Mouse (Mus musculus): ENCODE measurements around the gene Gm20388. TPM values are rescaled to one million over a fixed set of nuclear protein-coding genes. Genes with fewer than 3 reads are reported as not detected.

Gm20388 gene
- polyA plus RNA-seq, 1 experiment from 2014 or later = 1.4 TPM

DNA sequence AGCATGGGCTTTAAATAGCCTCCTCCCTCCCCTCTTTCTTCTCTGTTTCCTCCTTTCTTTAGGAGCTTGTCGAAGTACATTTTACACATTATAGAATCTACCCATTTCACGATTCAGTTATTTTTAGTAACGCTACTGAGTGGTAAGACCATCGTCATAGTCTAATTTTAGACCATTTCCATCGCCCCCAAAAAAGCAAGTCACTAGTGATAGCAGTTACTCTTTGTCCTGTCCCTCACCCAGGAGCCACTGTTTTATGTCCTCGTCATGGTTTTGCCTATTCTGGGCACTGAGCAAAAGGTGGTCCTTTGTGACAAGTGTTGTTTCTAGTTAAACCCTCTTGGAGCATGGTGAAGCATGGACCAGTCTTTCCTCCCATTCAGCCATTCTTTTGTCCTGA lies 209.3 kb downstream of the Gm20388 start:
- no peaks in the 10 kb centered on the region for H3K36me3 ChIP-seq (ENCODE audit: control insufficient read depth, insufficient read depth)
- H3K4me2 ChIP-seq (ENCODE audit: low read depth, low read length) = no peak overlapping the region
- no peaks in the 10 kb centered on the region for H3K4me1 ChIP-seq (ENCODE audit: control insufficient read depth, low read depth, low read length)
- no peak overlapping the region for H3K27ac ChIP-seq (ENCODE audit: low read length)
- H3K9me3 ChIP-seq (replicated peaks; ENCODE audit: control insufficient read depth, low read length) = no peaks in the 10 kb centered on the region
- ATAC-seq (ENCODE audit: low read depth) = no peak
- WGBS (ENCODE audit: insufficient replicate concordance) = 32% methylated on average over 6 of the region's 6 CpGs
- H3K27me3 ChIP-seq (ENCODE audit: control insufficient read depth, insufficient read depth, low read depth, low read length) = peaks cover 26% of the 10 kb centered on the region
- H3K9ac ChIP-seq (ENCODE audit: low read depth, low read length) = no peak overlapping the region
- no peak overlapping the region for H3K4me3 ChIP-seq (ENCODE audit: low read depth, low read length)

DNA sequence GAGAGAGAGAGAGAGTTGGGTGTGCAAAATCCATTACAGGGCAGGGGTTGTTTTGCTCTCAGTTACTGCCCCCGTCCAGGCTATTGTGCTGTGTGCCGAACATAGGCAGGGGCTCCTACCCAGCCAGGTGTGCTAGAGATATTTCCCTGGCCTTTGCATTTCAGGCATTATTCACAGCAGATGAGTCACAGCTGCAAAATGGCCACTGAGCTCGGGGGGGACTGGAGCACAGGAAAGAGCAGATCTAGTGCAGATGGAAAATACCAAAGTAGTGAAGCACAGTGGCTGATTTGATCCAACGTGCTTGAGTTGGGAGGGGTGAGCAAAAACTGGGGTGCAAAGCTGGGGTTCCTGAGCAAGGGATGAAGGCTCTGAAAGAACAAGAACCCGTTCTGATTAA lies 210.3 kb downstream of the Gm20388 start:
- H3K4me1 ChIP-seq (ENCODE audit: control insufficient read depth, low read depth, low read length) = no peaks in the 10 kb centered on the region
- WGBS (ENCODE audit: insufficient replicate concordance) = 51% methylated on average over 5 of the region's 5 CpGs
- H3K9ac ChIP-seq (ENCODE audit: low read depth, low read length) = no peak overlapping the region
- H3K4me3 ChIP-seq (ENCODE audit: low read depth, low read length) = no peak overlapping the region
- H3K27me3 ChIP-seq (ENCODE audit: control insufficient read depth, insufficient read depth, low read depth, low read length) = peaks cover 16% of the 10 kb centered on the region
- H3K36me3 ChIP-seq (ENCODE audit: control insufficient read depth, insufficient read depth) = no peaks in the 10 kb centered on the region
- H3K9me3 ChIP-seq (replicated peaks; ENCODE audit: control insufficient read depth, low read length) = no peaks in the 10 kb centered on the region
- no peak overlapping the region for H3K27ac ChIP-seq (ENCODE audit: low read length)
- H3K4me2 ChIP-seq (ENCODE audit: low read depth, low read length) = no peak overlapping the region
- ATAC-seq (ENCODE audit: low read depth) = no peak

GRCm38 (mm10) chr8:120124261-120124660 lies 213.6 kb downstream of the Gm20388 start:
- no peak for ATAC-seq (ENCODE audit: low read depth)
- Histone ChIP-seq H3K9ac (ENCODE audit: low read depth, low read length) (no peak overlapping the region), H3K36me3 (ENCODE audit: control insufficient read depth, insufficient read depth) (no peaks in the 10 kb centered on the region), H3K4me3 (ENCODE audit: low read depth, low read length) (no peak overlapping the region), H3K27me3 (ENCODE audit: control insufficient read depth, insufficient read depth, low read depth, low read length) (peaks cover 3% of the 10 kb centered on the region), H3K27ac (ENCODE audit: low read length) (no peak overlapping the region), H3K4me2 (ENCODE audit: low read depth, low read length) (no peak overlapping the region), H3K9me3 (replicated peaks; ENCODE audit: control insufficient read depth, low read length) (no peaks in the 10 kb centered on the region), H3K4me1 (ENCODE audit: control insufficient read depth, low read depth, low read length) (no peaks in the 10 kb centered on the region)
- 9% methylated on average over 6 of the region's 6 CpGs for WGBS (ENCODE audit: insufficient replicate concordance)

GRCm38 (mm10) chr8:120124836-120125389 lies 214.3 kb downstream of the Gm20388 start:
- peaks cover 3% of the 10 kb centered on the region for H3K27me3 ChIP-seq (ENCODE audit: control insufficient read depth, insufficient read depth, low read depth, low read length)
- 63% methylated on average over 7 of the region's 7 CpGs for WGBS (ENCODE audit: insufficient replicate concordance)
- H3K4me2 ChIP-seq (ENCODE audit: low read depth, low read length) = no peak overlapping the region
- H3K4me3 ChIP-seq (ENCODE audit: low read depth, low read length) = no peak overlapping the region
- H3K4me1 ChIP-seq (ENCODE audit: control insufficient read depth, low read depth, low read length) = no peaks in the 10 kb centered on the region
- H3K36me3 ChIP-seq (ENCODE audit: control insufficient read depth, insufficient read depth) = no peaks in the 10 kb centered on the region
- H3K9me3 ChIP-seq (replicated peaks; ENCODE audit: control insufficient read depth, low read length) = no peaks in the 10 kb centered on the region
- no peak overlapping the region for H3K9ac ChIP-seq (ENCODE audit: low read depth, low read length)
- H3K27ac ChIP-seq (ENCODE audit: low read length) = no peak overlapping the region
- ATAC-seq (ENCODE audit: low read depth) = no peak

DNA sequence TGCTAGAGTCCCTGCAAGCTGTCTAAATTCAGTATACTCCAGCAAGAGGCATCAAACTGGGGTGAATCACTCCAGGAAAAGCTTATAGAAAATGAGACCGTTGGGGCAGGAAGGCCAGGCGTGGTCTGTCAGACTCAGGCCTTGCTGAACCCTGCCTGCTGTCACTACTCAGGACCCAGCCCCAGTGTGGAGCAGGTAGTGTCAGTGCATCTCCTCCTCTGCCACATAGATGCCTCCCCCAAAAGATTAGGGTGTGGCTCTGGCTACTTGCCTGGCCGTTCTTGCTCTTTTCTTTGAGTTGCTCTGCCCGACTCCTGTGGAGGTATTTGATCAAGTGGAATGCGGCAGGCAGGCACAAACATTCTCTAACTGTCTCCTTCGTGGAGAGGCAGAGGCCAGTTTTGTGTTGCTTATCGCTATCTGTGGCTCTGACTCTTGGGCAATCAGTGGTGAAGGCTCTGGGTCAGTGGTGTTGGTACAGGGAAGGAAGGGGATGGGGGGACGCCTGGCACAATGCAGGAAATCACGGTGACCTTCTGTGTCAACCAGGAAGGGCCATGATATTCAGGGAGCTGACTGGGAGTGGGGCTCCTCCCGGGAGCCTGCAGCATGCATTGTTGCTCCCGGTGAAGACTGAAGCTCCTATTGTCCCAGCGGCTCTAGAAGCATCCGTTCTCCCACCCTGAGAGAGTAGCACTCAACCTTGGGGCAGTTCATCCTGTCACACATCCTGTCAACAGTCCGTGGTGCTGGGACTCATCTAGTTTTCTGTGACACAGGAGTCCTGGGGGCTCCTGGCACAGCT lies 215.9 kb downstream of the Gm20388 start:
- no peaks in the 10 kb centered on the region for H3K36me3 ChIP-seq (ENCODE audit: control insufficient read depth, insufficient read depth)
- H3K27me3 ChIP-seq (ENCODE audit: control insufficient read depth, insufficient read depth, low read depth, low read length) = peaks cover 3% of the 10 kb centered on the region
- ATAC-seq (ENCODE audit: low read depth) = peak; percentile 45; the same call in 1 of the 2 replicates
- no peak overlapping the region for H3K4me3 ChIP-seq (ENCODE audit: low read depth, low read length)
- 15% methylated on average over 14 of the region's 14 CpGs for WGBS (ENCODE audit: insufficient replicate concordance)
- H3K4me2 ChIP-seq (ENCODE audit: low read depth, low read length) = no peak overlapping the region
- H3K4me1 ChIP-seq (ENCODE audit: control insufficient read depth, low read depth, low read length) = no peaks in the 10 kb centered on the region
- H3K9me3 ChIP-seq (replicated peaks; ENCODE audit: control insufficient read depth, low read length) = no peaks in the 10 kb centered on the region
- peak overlapping the region; percentile 10; the same call in 1 of the 2 replicates for H3K27ac ChIP-seq (ENCODE audit: low read length)
- H3K9ac ChIP-seq (ENCODE audit: low read depth, low read length) = no peak overlapping the region

DNA sequence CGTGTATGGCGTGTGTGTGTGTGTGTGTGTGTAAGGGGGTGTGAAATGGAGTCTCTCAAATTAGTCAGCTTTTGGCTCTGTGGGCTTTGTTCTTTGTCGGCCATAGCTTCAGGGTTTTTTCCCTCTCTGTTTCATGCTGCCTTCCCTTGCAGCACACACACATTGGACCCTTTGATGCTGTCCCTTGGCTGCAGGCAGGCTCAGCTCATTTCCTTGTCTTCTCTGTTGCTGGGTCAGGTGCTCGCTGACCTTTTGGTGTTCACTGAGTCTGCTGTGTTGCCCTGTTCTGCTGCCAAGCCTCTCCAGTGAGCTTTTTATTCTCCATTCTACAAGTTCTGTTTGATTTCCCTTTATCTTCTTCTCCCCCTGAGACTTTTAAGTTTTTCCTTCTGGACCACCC lies 218.9 kb downstream of the Gm20388 start:
- 66% methylated on average over 4 of the region's 4 CpGs for WGBS (ENCODE audit: insufficient replicate concordance)
- no peaks in the 10 kb centered on the region for H3K9me3 ChIP-seq (replicated peaks; ENCODE audit: control insufficient read depth, low read length)

DNA sequence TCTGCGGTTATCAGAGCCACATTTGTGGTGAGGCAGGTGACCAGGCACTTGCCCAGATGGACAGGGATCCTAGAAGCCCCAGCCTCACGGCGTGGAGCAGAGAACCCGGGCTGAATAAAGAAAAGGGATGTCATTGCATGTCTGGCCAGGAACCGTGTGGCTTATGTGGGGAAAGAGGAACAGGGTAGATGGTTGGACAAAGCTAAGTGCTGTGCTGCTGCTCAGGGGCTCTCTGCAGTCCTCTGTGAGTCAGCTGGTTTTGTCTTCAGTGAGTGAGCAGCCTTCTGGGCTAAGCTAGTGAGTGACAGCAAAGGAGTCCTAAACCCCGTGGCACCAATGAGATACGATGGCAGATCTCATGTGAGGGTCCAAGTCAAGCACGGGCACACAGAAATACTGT lies 220.5 kb downstream of the Gm20388 start:
- no peaks in the 10 kb centered on the region; the same call in none of the 2 replicates for H3K27me3 ChIP-seq (ENCODE audit: control insufficient read depth, insufficient read depth, low read depth, low read length)
- H3K4me1 ChIP-seq (ENCODE audit: control insufficient read depth, low read depth, low read length) = no peaks in the 10 kb centered on the region
- WGBS (ENCODE audit: insufficient replicate concordance) = 25% methylated on average over 8 of the region's 8 CpGs
- H3K36me3 ChIP-seq (ENCODE audit: control insufficient read depth, insufficient read depth) = no peaks in the 10 kb centered on the region
- H3K9me3 ChIP-seq (replicated peaks; ENCODE audit: control insufficient read depth, low read length) = no peaks in the 10 kb centered on the region
- no peak overlapping the region for H3K4me3 ChIP-seq (ENCODE audit: low read depth, low read length)
- no peak overlapping the region for H3K9ac ChIP-seq (ENCODE audit: low read depth, low read length)
- no peak for ATAC-seq (ENCODE audit: low read depth)
- H3K4me2 ChIP-seq (ENCODE audit: low read depth, low read length) = no peak overlapping the region
- no peak overlapping the region for H3K27ac ChIP-seq (ENCODE audit: low read length)

More for the DNA sequence above, 218.9 kb downstream of the Gm20388 start:
- Histone ChIP-seq H3K9ac (ENCODE audit: low read depth, low read length) (no peak overlapping the region), H3K27ac (ENCODE audit: low read length) (no peak overlapping the region), H3K4me3 (ENCODE audit: low read depth, low read length) (no peak overlapping the region), H3K27me3 (ENCODE audit: control insufficient read depth, insufficient read depth, low read depth, low read length) (peaks cover 3% of the 10 kb centered on the region), H3K36me3 (ENCODE audit: control insufficient read depth, insufficient read depth) (no peaks in the 10 kb centered on the region), H3K4me2 (ENCODE audit: low read depth, low read length) (no peak overlapping the region), H3K4me1 (ENCODE audit: control insufficient read depth, low read depth, low read length) (no peaks in the 10 kb centered on the region)
- ATAC-seq (ENCODE audit: low read depth) = no peak

DNA sequence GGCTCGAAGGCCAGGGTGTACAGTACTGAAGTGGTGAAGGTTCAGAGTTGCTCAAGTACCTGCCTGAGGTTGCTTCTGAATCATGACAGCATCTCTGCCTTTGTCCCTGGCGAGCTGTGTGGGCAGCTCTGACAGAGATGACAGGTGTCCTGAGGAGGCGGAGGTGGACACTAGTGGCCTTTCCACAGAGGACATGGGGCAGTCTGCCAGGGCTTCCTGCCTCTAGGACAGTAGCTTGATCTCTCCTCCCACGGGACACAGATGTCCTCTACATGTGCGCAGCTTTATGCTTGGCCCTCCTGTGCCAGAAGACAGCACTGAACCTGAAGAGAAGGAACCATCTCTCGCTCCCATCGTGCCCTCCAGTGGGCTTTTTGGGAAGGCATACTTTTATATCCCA lies 222.5 kb downstream of the Gm20388 start:
- Histone ChIP-seq H3K4me2 (ENCODE audit: low read depth, low read length) (no peak overlapping the region), H3K27me3 (ENCODE audit: control insufficient read depth, insufficient read depth, low read depth, low read length) (no peaks in the 10 kb centered on the region), H3K4me1 (ENCODE audit: control insufficient read depth, low read depth, low read length) (no peaks in the 10 kb centered on the region), H3K4me3 (ENCODE audit: low read depth, low read length) (no peak overlapping the region), H3K9me3 (replicated peaks; ENCODE audit: control insufficient read depth, low read length) (no peaks in the 10 kb centered on the region), H3K9ac (ENCODE audit: low read depth, low read length) (no peak overlapping the region), H3K36me3 (ENCODE audit: control insufficient read depth, insufficient read depth) (no peaks in the 10 kb centered on the region), H3K27ac (ENCODE audit: low read length) (no peak overlapping the region)
- 53% methylated on average over 7 of the region's 7 CpGs for WGBS (ENCODE audit: insufficient replicate concordance)
- no peak for ATAC-seq (ENCODE audit: low read depth)

DNA sequence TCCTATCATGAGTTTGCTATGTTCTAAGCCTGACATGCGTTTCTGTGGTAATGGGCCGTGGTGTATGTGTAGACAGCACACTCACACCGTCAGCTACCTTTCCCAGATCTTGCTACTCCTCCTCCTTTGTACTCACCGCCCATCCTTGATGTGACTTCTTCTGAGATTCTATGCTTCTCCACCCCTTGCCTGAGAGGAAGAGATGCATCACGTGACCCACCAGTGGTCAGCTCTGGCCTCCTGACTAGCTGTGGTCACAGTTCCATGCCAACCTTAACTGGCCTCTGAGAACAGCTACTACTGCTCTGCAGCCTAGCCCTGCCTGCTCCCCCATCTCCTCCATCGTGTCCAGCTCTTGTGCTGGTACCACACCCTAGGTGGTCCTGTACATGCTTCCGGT lies 225.0 kb downstream of the Gm20388 start:
- 62% methylated on average over 7 of the region's 7 CpGs for WGBS (ENCODE audit: insufficient replicate concordance)
- Histone ChIP-seq H3K9ac (ENCODE audit: low read depth, low read length) (no peak overlapping the region), H3K4me2 (ENCODE audit: low read depth, low read length) (no peak overlapping the region), H3K4me1 (ENCODE audit: control insufficient read depth, low read depth, low read length) (no peaks in the 10 kb centered on the region), H3K27me3 (ENCODE audit: control insufficient read depth, insufficient read depth, low read depth, low read length) (no peaks in the 10 kb centered on the region), H3K27ac (ENCODE audit: low read length) (no peak overlapping the region), H3K9me3 (replicated peaks; ENCODE audit: control insufficient read depth, low read length) (no peaks in the 10 kb centered on the region), H3K36me3 (ENCODE audit: control insufficient read depth, insufficient read depth) (no peaks in the 10 kb centered on the region), H3K4me3 (ENCODE audit: low read depth, low read length) (no peak overlapping the region)
- no peak for ATAC-seq (ENCODE audit: low read depth)

Measured in liver, embryonic 16.5 days (tissue).